Mouse (Mus musculus): ENCODE measurements at regions not wholly inside any gene's neighbourhood (a gene's known extent, or its start where the extent isn't known, plus 50 kb on each side); places are given as distances from the start of the nearest gene placed in this dataset.

DNA sequence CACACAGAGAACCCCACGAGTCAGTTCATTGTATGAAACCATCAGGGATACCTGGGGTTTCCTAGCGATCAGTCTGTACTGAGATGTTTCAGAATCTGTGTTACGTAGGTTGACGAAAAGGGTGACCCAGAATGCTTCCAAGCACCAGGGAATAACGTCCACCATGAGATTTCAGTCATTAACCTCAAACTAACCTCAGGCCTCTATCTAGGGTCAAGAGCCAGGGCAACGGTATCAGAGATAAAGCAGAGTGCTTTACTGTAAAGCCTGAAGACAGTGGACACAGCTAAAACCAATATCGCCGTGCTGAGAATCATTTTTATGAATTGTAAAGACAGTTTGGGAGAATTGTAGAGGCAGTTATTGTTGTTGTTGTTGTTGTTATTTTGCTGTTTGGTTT lies 52.9 kb upstream of the Errfi1 start:
- no peak for DNase-seq

- DNase-seq = no peak
Measured at GRCm38 (mm10) chr4:150799550-150800398, 53.9 kb upstream of the Errfi1 start.

DNA sequence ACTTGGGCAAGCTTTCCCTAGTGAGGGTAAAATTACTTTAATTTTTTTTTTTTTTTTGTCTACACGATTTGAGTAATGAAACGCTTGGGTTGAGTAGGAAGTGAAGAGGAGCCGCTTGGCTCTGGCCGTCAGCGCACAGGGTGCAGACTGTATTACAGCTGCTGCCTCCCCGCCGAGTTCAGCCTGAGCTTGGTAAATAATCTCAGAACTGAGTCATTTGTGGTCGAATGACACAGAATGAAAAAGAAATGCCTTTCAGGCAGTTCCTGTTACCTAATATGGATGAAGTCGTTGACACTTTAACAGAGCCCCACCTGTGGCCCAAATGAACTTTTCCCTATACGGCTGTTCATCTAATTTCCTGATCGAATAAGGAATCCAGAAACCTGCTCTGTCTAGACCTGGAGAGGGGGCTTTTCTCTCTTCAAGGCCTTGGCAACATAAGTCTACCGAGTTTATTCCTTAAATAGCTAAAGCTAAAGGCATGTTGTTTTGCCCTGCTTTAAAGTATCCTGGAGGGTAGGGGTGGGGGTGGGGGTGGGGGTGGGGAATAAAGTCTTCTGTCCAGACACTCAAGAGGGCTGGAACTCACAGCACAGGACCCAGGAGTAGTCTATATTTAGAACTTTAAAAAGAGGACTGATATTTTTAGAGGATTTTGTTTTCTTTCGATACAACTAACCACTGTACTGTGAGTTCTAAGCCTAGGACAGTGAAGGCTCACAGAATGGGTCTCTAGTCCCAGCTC lies 54.8 kb upstream of the Errfi1 start:
- peak; percentile 38 for DNase-seq

- no peak for DNase-seq
Measured at GRCm38 (mm10) chr4:150798281-150798680, 55.4 kb upstream of the Errfi1 start.

DNA sequence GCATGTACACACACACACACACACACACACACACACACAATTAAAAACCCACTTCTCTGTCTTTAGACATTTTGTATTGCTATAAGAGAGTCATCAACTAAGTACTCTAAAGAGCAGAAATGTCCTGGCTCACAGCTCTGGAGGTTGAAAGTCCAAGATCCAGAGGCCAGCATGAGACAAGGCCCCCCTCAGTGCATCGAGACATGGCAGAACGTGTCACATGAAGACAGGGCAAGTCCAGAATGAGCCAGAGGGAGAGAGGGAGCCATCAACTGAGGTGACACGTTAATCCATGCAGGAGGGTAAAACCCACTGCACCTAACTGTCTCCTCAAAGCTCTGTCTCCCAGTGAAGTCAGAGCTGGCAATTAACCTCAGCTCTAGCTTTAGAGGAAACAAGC lies 56.7 kb upstream of the Errfi1 start:
- DNase-seq = no peak

DNA sequence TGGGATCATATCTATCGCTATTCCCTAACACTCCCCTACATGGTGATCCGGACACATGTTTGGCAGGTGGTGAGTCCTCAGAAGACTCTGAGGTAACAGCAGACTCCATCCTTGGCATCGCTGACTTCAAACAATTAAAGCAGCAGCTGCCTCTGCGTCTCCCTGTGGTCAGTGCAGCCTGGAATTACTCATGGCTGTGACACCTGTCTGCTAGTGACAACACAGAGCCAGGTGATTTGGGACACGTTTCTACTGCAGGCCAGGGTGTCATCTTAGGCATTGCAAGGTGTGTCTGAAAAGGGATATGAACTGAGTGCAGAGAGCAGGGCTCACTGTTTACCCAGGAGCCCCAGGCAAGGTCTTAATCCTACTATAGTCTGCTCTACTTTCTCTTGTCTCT lies 58.8 kb upstream of the Errfi1 start:
- no peak for DNase-seq

DNA sequence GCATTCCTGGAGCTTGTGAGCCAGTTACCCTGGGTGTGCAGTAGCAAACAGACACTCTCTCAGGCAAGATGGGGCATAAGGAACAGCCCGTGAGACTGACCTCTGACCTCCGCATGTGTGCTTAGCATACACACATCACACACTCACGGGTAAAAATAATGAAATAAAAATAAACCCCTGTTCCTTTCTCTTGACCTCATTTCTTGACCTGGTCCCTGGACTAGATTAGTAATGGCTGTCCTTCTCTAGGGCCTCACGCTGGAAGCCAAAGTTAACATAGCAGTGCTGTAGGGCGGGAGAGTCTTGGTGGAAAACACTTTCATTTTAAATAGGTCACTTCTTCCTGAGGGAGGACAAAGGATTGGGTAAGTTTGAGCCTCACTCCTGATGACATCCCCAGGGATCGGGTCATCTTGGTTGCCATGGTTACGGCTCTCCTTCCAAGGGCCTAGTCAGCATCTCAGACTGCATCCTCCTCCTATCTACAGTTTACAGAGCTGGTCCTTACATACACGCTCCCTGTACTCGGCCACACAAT lies 59.4 kb upstream of the Errfi1 start:
- no peak for DNase-seq

GRCm38 (mm10) chr4:150793146-150793545 lies 60.6 kb upstream of the Errfi1 start:
- DNase-seq = no peak

DNA sequence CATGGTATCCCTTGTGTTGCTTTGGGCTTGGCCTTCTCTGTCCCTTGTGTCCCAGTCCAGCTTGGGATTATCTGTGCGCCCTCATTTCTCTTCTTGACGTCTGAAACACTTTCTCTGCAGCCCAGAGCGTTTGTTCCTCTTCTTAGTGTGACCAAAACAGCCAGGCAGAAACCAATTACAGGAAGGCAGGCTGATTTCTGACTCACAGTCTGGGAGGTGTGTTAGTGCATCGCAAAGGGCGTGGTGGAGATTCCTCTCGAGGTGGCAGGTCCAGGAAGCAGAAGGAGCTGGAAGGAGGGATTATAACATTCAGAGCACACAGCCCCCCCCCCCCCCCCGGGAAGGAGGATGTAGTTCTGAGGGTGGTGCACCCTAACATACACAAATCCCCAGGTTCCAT lies 64.6 kb upstream of the Errfi1 start:
- no peak for DNase-seq

- DNase-seq = no peak
Measured at GRCm38 (mm10) chr4:150787113-150787512, 66.6 kb upstream of the Errfi1 start.

DNA sequence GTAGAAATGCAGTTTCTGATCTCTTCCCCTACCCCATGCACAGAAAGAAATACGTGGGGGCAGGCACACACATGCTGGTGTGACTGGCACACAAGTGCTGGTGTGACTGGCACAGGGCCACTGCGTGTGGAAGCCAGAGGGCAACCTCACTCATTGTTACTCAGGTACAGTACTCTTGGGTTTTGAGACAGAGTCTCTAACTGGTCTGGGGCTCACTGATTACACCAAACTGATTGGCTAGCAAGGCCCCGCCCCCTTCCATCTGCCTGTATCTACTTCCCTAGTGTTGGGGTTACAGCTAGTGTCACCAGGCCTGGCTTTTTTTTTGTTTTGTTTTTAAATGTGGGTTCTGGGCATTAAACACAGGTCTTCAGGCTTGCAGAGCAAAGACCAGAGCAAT lies 67.1 kb upstream of the Errfi1 start:
- no peak for DNase-seq

DNA sequence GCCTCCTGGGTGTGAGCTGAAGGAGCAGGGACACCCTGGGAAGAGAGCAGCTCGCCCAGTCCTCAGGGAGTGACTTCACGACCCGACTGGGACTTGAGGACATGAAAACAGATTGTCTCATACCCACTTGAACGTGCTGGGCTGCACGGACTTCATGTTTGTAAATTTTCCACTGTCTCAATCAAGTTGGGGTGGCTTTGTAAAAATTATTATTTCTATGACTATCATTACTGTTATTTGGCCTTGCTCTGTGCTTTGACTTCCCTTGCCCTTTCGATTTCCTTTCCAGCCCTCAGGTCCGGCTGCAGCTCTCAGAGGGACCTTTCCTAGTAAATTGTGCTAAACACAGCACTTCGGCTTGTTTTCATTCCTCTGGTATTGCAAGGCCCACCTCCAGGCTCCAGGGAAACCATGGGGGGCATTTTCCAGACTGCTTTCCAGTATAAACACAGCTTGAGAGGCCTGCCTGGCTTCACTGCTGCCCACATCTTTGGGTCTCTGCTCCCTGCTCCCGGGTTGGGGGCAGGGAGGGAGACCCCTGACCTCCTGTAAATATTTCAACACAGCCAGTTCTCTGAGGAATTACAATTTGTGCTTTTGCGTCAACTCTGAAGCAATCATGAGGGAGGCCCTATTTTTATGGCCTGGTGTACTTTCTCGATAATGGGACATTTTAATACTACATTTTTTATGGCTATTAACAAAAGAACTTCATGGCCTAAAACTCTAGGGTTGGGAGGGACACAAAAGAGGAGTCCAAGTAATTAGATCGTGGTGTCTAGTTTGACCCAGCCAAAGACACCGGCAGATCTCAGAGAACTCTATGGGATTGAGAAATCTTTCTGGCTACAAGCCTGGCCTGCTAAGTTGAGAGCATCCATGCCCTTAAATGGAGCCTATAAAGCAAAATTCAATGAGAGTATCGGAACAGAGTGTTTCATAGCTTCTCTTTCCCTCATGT lies 68.9 kb upstream of the Errfi1 start:
- no peak for DNase-seq

DNA sequence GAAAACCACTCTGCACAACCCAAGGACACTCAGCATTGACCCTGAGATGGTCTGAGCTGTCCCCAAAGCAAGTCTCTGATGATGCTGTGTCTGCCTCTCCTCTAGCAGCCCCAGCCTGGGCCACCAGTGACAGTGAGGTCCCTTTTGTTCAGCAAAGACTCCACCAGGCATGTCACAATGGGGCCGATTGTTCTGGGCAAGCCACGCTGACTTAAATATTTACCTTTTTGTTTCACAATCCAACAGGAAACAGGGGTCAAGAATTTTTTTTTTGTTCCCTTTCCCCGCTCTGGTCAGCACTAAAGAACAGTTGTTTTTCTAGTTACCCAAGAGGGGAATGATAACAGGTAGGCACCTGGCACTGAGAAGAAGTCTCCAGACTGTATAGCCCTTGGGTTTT lies 72.4 kb upstream of the Errfi1 start:
- DNase-seq = no peak

DNA sequence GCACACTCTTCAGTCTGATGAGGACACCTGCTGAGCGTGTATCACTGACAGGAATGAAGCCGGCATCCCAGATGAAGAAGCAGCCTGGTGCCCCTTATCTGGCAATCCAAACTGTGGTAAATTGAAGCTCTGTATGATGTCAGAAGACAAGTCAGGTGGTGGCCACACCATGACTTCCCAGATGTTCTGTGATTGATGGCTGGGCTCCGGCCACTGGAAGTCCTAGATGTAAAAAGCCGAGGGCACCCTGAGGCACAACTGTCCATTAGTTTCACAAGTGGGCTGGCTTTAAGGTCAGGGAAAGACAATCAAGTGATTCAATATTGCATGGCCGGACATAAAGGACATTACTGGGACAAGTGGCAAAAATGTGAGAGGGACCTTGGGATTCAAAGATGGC lies 74.4 kb upstream of the Errfi1 start:
- no peak for DNase-seq

DNA sequence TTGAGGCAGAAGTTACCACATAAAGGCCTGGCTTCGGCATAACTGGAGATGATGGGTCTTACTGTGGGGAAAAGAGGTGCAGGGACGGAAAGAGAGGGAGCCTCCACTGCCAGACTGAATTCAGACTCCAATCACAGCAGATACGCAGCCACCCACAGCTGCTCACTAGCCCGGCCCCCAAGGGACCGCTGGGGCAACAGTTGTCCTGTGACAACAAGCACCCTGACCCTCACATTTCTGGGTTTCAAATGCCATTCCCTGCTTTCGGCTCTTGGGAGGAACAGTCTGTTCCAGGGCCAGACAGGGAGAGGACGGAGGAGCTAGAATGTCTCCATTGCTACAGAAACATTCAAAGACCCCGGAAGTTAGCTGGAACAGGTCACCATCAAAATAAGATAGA lies 75.0 kb upstream of the Errfi1 start:
- DNase-seq = no peak

DNA sequence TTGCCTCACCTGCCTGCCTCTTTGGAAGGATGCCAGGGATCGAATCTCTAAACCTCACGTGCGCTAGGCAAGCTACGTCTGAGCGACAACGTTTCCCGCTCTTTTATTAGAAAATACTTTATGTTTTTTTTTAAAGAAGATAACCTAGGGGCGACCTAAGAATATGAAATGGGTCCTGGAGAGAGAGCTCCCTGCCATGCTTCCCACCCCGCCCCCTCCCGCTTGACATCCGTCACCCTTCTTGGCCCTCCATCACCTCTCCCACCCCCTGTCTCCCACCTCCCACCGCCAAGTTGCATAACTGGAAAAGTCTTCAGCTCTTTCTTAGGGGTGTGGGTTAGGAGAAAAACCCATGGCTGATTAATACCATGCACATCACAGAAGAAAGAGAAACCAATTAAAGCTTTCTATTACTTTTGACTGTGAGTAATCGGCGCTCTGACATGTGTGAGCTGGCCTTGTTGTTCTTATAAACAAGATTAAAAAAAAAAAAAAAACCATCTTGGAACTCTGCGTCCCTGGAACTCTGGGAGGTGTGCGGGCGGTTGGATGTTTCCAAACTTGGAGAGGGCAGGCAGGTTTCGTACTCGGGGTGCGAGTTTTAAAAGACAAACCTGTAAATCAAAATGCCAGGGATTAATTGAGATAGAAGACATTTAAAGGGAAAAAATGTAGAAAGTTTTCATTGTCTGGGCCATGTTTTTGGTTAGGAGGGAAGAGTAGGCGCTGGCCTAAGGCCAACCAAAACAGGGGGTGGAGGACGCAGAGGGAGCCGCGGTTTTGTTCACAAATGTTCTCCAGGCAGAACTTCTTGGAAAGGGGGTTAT lies 77.8 kb upstream of the Errfi1 start:
- DNase-seq = no peak

- DNase-seq = no peak
Measured at GRCm38 (mm10) chr4:150775281-150775680, 78.4 kb upstream of the Errfi1 start.

- DNase-seq = no peak
Measured at GRCm38 (mm10) chr4:150774289-150774914, 79.3 kb upstream of the Errfi1 start.

GRCm38 (mm10) chr4:150771922-150772651 lies 81.6 kb upstream of the Errfi1 start:
- DNase-seq = no peak

DNA sequence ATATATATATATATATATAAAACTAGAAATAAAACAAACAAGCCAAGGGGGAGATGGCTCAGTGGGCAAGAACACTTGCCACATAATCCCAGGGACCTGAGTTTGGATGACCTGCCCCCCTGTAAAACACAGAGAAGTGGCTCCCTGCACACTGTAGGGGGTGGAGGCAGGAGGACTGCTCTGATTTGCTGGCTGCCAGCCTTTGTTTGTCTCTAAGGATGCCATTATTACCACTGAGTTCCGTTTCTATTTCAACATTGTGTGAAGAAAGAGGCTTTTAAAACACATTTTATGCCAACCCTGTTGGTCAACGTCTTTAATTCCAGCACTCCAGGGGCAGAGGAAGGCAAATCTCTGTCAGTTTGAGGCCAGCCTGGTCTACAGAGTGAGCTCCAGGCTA lies 82.2 kb upstream of the Errfi1 start:
- no peak for DNase-seq

Measured in gastrocnemius, postnatal 10 days (tissue).